Mouse (Mus musculus) urinary bladder, postnatal 10 days (tissue): Measurements from ENCODE around the gene 2310002L09Rik.
"Not testable (repeated sequence)": the region's sequence is repeated elsewhere in the genome, so short reads cannot be mapped to it uniquely, and the experiment has no call there.

ENCODE experiments used
- DNase-seq: peaks from one replicate; pipeline ENCODE4 v3.0.0; 2022; ENCODE audit warnings: low spot score

Gene 2310002L09Rik

GRCm38 (mm10) chr4:73950375-73950896, at the start of gene 2310002L09Rik:
Gene 2310002L09Rik (minus strand): TSS chr4:73950846.
- DNase-seq = no peak

GRCm38 (mm10) chr4:73980454-73980853, 29.8 kb upstream of the 2310002L09Rik start:
- no peak for DNase-seq

GRCm38 (mm10) chr4:73920660-73921059, 30.0 kb downstream of the 2310002L09Rik start, which contains the start of gene Gm11756:
Gene Gm11756 (minus strand): TSS chr4:73920760.
- not testable (repeated sequence) for DNase-seq

- DNase-seq = not testable (repeated sequence)
Observed at GRCm38 (mm10) chr4:73905853-73906252, 44.8 kb downstream of the 2310002L09Rik start, which contains the start of gene Gm13871. Gene Gm13871 (minus strand): TSS chr4:73905953.

GRCm38 (mm10) chr4:73891012-73891411, 59.6 kb downstream of the 2310002L09Rik start, which contains the start of gene Gm11757:
Gene Gm11757 (minus strand): TSS chr4:73891112.
- not testable (repeated sequence) for DNase-seq
